Mouse (Mus musculus) limb, embryonic 14.5 days (tissue): ENCODE measurements around the gene Ppp1r3f. TPM values are rescaled to one million over a fixed set of nuclear protein-coding genes. Genes with fewer than 3 reads are reported as not detected.

ENCODE experiments used
- ATAC-seq: fragments of 200-750 bp; cut with Nextera tagmentation; 2 replicates; pipeline ENCODE4 v1.8.0; 2017; ENCODE audit warnings: low read depth, moderate number of reproducible peaks, moderate TSS enrichment; ENCODE audit not compliant: low FRiP score
- DNase-seq: peaks from one replicate; pipeline ENCODE4 v3.0.0-alpha.2; 2015; ENCODE audit warnings: low spot score
- H3K27ac ChIP-seq: fragments of 300-500 bp; sonication (generic); replicated peaks from 2 replicates; pipeline ENCODE4 v1.5.1; 2014; ENCODE audit warnings: low read depth, mild to moderate bottlenecking, low read length, moderate library complexity, mixed read lengths
- H3K27me3 ChIP-seq: fragments of 300-500 bp; sonication (generic); 2 replicates; pipeline ENCODE4 v1.6.1; 2014; ENCODE audit warnings: low read length, mixed read lengths; ENCODE audit not compliant: control insufficient read depth, insufficient read depth
- H3K36me3 ChIP-seq: fragments of 300-500 bp; sonication (generic); 2 replicates; pipeline ENCODE4 v1.6.1; 2014; ENCODE audit warnings: mild to moderate bottlenecking, low read length, moderate library complexity, mixed read lengths; ENCODE audit not compliant: control insufficient read depth, insufficient read depth
- H3K4me1 ChIP-seq: fragments of 300-500 bp; sonication (generic); 2 replicates; pipeline ENCODE4 v1.6.1; 2014; ENCODE audit warnings: antibody characterized with exemption, low read length, mixed read lengths; ENCODE audit not compliant: control insufficient read depth, insufficient read depth
- H3K4me2 ChIP-seq: fragments of 300-500 bp; sonication (generic); replicated peaks from 2 replicates; pipeline ENCODE4 v1.6.1; 2014; ENCODE audit warnings: low read depth, mild to moderate bottlenecking, low read length, moderate library complexity; ENCODE audit not compliant: severe bottlenecking
- H3K4me3 ChIP-seq: fragments of 300-500 bp; sonication (generic); replicated peaks from 2 replicates; pipeline ENCODE4 v1.5.1; 2014; ENCODE audit warnings: low read length
- H3K9ac ChIP-seq: fragments of 300-500 bp; sonication (generic); 2 replicates; pipeline ENCODE4 v1.6.1; 2014; ENCODE audit warnings: mild to moderate bottlenecking, low read depth, low read length, moderate library complexity; ENCODE audit not compliant: severe bottlenecking
- H3K9me3 ChIP-seq: fragments of 300-500 bp; sonication (generic); 2 replicates; pipeline ENCODE4 v1.6.1; 2016; ENCODE audit warnings: low read length; ENCODE audit not compliant: control insufficient read depth
- POLR2A ChIP-seq: fragments of 200-500 bp; IDR thresholded peaks from 2 replicates; pipeline ENCODE4 v1.8.0; 2012; ENCODE audit warnings: inconsistent platforms, mild to moderate bottlenecking, moderate library complexity, borderline replicate concordance; ENCODE audit not compliant: insufficient read depth, insufficient read length; ENCODE audit errors: extremely low read depth
- WGBS: fragments of 180-500 bp; shearing (Covaris S2); extraction: QIAGEN DNeasy Blood & Tissue Kit; methylation state at CpG from one replicate; pipeline ENCODE4 v1.1.7; 2014; 5-methylcytosine and 5-hydroxymethylcytosine counted together
- polyA plus RNA-seq, 2 experiments: library from polyadenylated mRNA; depleted of rRNA in 1 of 2; stranded (reverse) in 1 of 2; unstranded in 1 of 2; fragments of >200 nt; fragmentation: Nextera tagmentation in 1 of 2; extraction: Ambion mirVana in 1 of 2; gene quantifications; 2 replicates each; pipeline versions ENCODE4 v1.2.1 to v1.2.3; 2012 to 2014

Gene Ppp1r3f
- polyA plus RNA-seq (2012; rRNA removed) (6.0 and 6.4 TPM in 2 replicates), polyA plus RNA-seq (2014; fragmentation: Nextera tagmentation; extraction: Ambion mirVana) (1.4 and 1.5 TPM in 2 replicates)

DNA sequence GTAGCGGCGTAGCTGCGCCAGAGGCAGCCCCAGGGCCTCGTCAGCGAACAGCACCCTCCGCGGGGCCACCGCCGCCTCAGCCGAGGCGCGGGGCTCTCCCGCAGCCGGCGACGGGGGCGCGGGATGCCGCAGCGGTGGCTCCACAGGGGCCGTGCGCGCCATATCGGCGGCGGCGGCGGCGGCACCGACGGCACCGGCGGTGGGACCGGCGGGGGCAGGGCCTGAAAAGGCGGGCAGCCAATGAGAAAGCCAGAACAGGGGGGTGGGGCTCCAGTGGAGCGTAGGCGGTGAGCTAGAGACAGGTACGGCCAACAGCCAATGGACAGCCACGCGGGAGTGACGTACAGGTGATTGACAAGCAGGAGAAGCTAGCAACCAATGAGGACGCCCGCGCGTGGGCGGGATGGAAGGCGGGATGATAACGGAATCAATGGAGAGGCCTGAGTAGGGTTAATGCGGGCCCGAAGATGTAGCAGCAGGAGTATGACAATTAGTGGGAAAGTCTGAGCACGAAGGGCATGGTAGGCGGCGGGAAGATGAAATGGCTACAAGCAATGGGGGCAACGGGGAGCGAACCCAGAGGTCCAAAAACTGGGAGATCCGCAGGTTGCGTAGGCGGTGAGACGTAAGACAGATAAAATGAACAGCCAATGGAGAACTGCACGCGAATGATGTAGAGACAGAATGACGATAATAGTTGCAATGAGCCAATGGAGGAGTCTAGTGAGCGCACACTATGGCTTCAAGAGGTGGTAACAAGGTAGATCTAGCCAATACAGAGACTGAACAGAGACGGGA lies at the start of gene Ppp1r3f:
Gene Ppp1r3f, minus strand, starts transcription at position 197 of the 798 bp plus-strand sequence.
- peak within 1 kb of the TSS; percentile 55 for H3K4me2 ChIP-seq
- H3K27me3 ChIP-seq: no peaks in the 10 kb centered on the region
- peak within 1 kb of the TSS; percentile 73 for H3K9ac ChIP-seq
- H3K4me3 ChIP-seq: peak within 1 kb of the TSS; percentile 59
- TF ChIP-seq POLR2A: 0 out of 2 replicates have a peak, but pooled peaks have one; percentile 23
- DNase-seq: peak; percentile 96
- no peaks in the 10 kb centered on the region for H3K9me3 ChIP-seq
- H3K36me3 ChIP-seq: no peaks in the 10 kb centered on the region
- ATAC-seq: peak; percentile 99
- H3K27ac ChIP-seq: peak within 1 kb of the TSS; percentile 74
- WGBS: 22% methylated on average over 29 of the region's 65 CpGs
- H3K4me1 ChIP-seq: 0 out of 2 replicates have a peak, but pooled peaks cover 2% of the 10 kb centered on the region

DNA sequence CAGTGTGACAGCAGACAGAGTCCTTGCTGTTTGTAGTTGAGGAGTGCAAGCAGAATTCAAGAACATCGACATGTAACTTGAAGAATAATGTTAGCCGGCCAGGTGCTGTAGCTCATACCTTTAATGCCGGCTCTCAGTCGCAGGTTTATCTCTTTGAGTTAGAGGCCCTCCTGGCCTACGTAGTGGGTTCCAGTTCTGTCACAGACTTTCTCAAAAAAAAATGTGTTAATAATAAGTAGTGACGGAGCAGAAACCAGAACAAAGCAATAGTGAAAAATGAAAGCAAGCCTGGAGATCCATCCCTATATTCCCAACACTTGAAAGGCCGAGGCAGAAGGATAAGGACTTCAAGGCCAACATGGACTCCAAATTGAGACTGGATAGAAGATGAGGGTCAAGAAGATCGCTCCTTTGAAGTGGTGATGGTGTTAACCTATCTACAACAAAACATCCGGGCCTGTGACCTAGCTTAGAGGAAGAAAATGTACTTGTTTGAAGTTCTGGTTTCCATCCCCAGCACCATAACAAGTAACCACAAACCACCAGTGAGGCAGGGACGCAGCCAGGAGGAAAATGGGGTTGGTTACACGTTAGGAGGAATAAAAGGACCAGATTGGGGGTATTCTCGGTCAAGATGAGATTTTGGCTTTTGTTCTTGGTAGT lies 43.9 kb upstream of the Ppp1r3f start:
- TF ChIP-seq POLR2A: no peak
- Histone ChIP-seq H3K9me3 (no peaks in the 10 kb centered on the region), H3K36me3 (no peaks in the 10 kb centered on the region), H3K27ac (no peak overlapping the region), H3K9ac (no peak overlapping the region), H3K27me3 (no peaks in the 10 kb centered on the region), H3K4me1 (no peaks in the 10 kb centered on the region), H3K4me3 (no peak overlapping the region), H3K4me2 (no peak overlapping the region)
- ATAC-seq (no peak), DNase-seq (no peak)
- WGBS: 76% methylated on average over 12 of the region's 12 CpGs

DNA sequence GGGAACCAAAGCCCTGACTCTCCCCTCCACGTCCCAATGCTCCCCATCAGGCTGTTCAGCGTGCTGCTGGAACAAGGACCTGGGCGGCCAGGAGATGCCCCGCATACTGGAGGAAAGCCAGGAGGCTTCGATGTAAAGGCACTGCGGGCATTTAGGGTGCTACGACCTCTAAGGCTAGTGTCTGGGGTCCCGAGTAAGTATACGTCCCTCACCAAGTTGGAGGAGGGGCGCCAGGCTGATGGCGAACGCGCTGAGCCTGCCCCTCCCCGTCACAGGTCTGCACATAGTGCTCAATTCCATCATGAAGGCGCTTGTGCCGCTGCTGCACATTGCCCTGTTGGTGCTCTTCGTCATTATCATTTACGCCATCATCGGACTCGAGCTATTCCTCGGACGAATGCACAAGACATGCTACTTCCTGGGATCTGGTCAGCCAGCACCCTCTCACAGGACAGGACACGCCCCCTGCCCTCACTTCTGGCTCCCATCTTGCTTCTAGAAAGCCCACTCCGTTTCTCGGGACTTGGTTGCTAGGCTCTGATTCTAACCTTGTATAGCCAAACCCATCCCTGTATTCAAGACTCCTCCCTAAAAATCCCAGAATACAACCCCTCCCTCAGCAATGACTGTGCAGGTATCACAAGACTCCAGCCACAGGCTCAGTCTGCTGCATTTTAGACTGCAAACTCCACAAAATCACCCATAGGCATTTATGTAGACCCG lies 36.6 kb upstream of the Ppp1r3f start:
- DNase-seq (no peak), ATAC-seq (no peak)
- no peaks in the 10 kb centered on the region for H3K4me1 ChIP-seq
- no peaks in the 10 kb centered on the region for H3K36me3 ChIP-seq
- H3K4me3 ChIP-seq: peak overlapping the region; percentile 38
- H3K4me2 ChIP-seq: peak overlapping the region; percentile 61
- peak overlapping the region; percentile 41 for H3K9ac ChIP-seq
- WGBS: 38% methylated on average over 19 of the region's 26 CpGs
- H3K27me3 ChIP-seq: no peaks in the 10 kb centered on the region
- no peaks in the 10 kb centered on the region for H3K9me3 ChIP-seq
- no peak overlapping the region for H3K27ac ChIP-seq
- TF ChIP-seq POLR2A: no peak

DNA sequence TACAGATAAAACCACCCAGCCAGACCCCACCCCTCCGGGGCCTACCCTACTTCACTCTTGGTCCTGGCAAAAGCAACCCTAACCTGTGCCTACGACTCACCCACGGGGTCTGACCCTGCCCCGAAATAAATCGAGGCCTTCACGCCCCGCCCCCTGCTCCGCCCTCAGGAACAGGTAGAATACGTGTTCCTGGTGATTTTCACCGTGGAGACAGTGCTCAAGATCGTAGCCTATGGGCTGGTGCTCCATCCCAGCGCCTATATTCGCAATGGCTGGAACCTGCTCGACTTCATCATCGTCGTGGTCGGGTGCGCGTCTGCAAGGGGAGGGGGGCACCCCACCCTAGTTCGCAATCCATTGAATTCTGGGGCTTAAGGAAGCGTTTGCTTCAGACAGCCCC lies 36.0 kb upstream of the Ppp1r3f start:
- no peak for TF ChIP-seq POLR2A
- DNase-seq: no peak
- WGBS: 28% methylated on average over 20 of the region's 21 CpGs
- Histone ChIP-seq H3K4me1 (no peaks in the 10 kb centered on the region), H3K4me3 (peak overlapping the region; percentile 38), H3K27me3 (no peaks in the 10 kb centered on the region), H3K27ac (no peak overlapping the region), H3K4me2 (peak overlapping the region; percentile 61), H3K36me3 (no peaks in the 10 kb centered on the region), H3K9me3 (no peaks in the 10 kb centered on the region), H3K9ac (peak overlapping the region; percentile 41; the same call in 1 of the 2 replicates)
- ATAC-seq: no peak

DNA sequence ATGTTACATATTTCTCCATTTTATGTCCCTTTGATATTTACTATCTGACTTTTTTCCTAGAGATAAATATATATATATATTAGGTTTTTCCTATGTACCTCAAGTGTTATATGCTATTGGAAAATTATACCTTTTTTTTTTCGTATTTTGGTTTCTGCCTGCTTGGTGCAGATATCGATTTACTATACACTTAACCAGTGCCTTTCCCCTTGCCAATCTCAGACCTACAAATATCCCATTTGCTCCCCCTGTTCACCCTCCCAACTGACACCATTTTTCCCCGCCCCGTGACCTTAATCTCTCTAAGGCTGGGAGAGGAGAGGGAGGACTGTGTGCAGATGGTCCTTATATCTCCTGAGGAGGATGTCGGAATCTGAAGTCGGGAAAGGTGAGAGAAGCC lies 32.7 kb upstream of the Ppp1r3f start, which contains the start of gene Cacna1f:
Gene Cacna1f, plus strand, starts transcription at position 301 of the 400 bp plus-strand sequence.
- H3K4me3 ChIP-seq: no peak within 1 kb of the TSS
- no peak within 1 kb of the TSS for H3K9ac ChIP-seq
- H3K9me3 ChIP-seq: no peaks in the 10 kb centered on the region
- H3K36me3 ChIP-seq: no peaks in the 10 kb centered on the region
- TF ChIP-seq POLR2A: no peak
- WGBS: 73% methylated on average over 6 of the region's 6 CpGs
- ATAC-seq: no peak
- H3K27ac ChIP-seq: no peak within 1 kb of the TSS
- H3K27me3 ChIP-seq: no peaks in the 10 kb centered on the region
- H3K4me2 ChIP-seq: no peak within 1 kb of the TSS
- no peaks in the 10 kb centered on the region for H3K4me1 ChIP-seq
- no peak for DNase-seq
